Mouse (Mus musculus) small intestine, adult 10 weeks (tissue): ENCODE data around the gene Kdm6b. TPM values are rescaled to one million over a fixed set of nuclear protein-coding genes. Genes with fewer than 3 reads are reported as not detected.

Source experiments
- polyA plus RNA-seq: library from polyadenylated mRNA; stranded (reverse); fragments of 350-450 nt; fragmentation: Illumina TruSeq; extraction: RNeasy Lipid Tissue Mini Kit (QIAGEN cat#74804); gene quantifications from one replicate; pipeline ENCODE4 v1.2.3, GENCODE M21; 2014; ENCODE audit warnings: low replicate concordance

Kdm6b gene
- 4.5 TPM for polyA plus RNA-seq

GRCm38 (mm10) chr11:69413221-69414181 lies at the start of gene Kdm6b:
TSS of gene Kdm6b (minus strand) at chr11:69413675.

GRCm38 (mm10) chr11:69398059-69398458 lies 15.4 kb downstream of the Kdm6b start, which contains the start of gene Tmem88:
TSS of gene Tmem88 (minus strand) at chr11:69398234.

GRCm38 (mm10) chr11:69395235-69395633 lies 18.2 kb downstream of the Kdm6b start, which contains the start of the genes Naa38 and Cyb5d1:
TSS of gene Naa38 (plus strand) at chr11:69395487.
TSS of gene Cyb5d1 (minus strand) at chr11:69395631.

GRCm38 (mm10) chr11:69369215-69369989 lies 44.1 kb downstream of the Kdm6b start, which contains the start of gene Chd3:
TSS of gene Chd3 (minus strand) at chr11:69369406.

Other genes with a start within 250 kb of the Kdm6b start
- gene Alox8, start 215.8 kb downstream of the Kdm6b start, polyA plus RNA-seq = not detected
- gene Gucy2e, start 176.6 kb downstream of the Kdm6b start, polyA plus RNA-seq = not detected
- 3.5 TPM for gene Cntrob, start 89.9 kb downstream of the Kdm6b start, polyA plus RNA-seq
- 24.4 TPM for gene Trappc1, start 89.7 kb downstream of the Kdm6b start, polyA plus RNA-seq
- 0.37 TPM for gene Kcnab3, start 87.4 kb downstream of the Kdm6b start, polyA plus RNA-seq
- 2.2 TPM for gene Rnf227, start 73.2 kb downstream of the Kdm6b start, polyA plus RNA-seq
- 24.6 TPM for gene Chd3, start 44.3 kb downstream of the Kdm6b start, polyA plus RNA-seq
- gene Naa38, start 18.2 kb downstream of the Kdm6b start, polyA plus RNA-seq = 3.7 TPM
- 22.1 TPM for gene Cyb5d1, start 18.0 kb downstream of the Kdm6b start, polyA plus RNA-seq
- 0.45 TPM for gene Tmem88, start 15.4 kb downstream of the Kdm6b start, polyA plus RNA-seq
- 0.37 TPM for gene Dnah2, start 135.4 kb upstream of the Kdm6b start, polyA plus RNA-seq
- gene Efnb3, start 146.5 kb upstream of the Kdm6b start, polyA plus RNA-seq = not detected
- gene Wrap53, start 166.6 kb upstream of the Kdm6b start, polyA plus RNA-seq = 0.59 TPM
- 2.7 TPM for gene Trp53, start 166.7 kb upstream of the Kdm6b start, polyA plus RNA-seq
- gene Atp1b2, start 192.3 kb upstream of the Kdm6b start, polyA plus RNA-seq = 2.6 TPM
- not detected for gene Shbg, start 204.2 kb upstream of the Kdm6b start, polyA plus RNA-seq
- gene Sat2, start 208.3 kb upstream of the Kdm6b start, polyA plus RNA-seq = 0.97 TPM
- 7.3 TPM for gene Fxr2, start 219.3 kb upstream of the Kdm6b start, polyA plus RNA-seq
- gene Sox15, start 241.6 kb upstream of the Kdm6b start, polyA plus RNA-seq = not detected
- 15.1 TPM for gene Mpdu1, start 249.0 kb upstream of the Kdm6b start, polyA plus RNA-seq